Mouse (Mus musculus) MEL (cell line): ENCODE data around the gene Itgb2. TPM values are rescaled to one million over a fixed set of nuclear protein-coding genes. Genes with fewer than 3 reads are reported as not detected.

ENCODE experiments used
- DNase-seq: peaks from one replicate; pipeline ENCODE4 v3.0.0; 2011; ENCODE audit warnings: low read depth, low spot score
- H3K27ac ChIP-seq: 2 replicates; pipeline ENCODE4 v1.5.1; 2012; ENCODE audit warnings: low read depth, mild to moderate bottlenecking, control low read depth, low read length, moderate library complexity; ENCODE audit not compliant: control insufficient read depth
- H3K27me3 ChIP-seq, 2 experiments: fragments of 150-350 bp in 1 of 2; sonication (generic) in 1 of 2; 2 replicates each; pipeline ENCODE4 v1.6.1; 2012; ENCODE audit warnings: low read length in 2 of 2, mild to moderate bottlenecking in 2 of 2, improper control_type of control experiment in 1 of 2, moderate library complexity in 1 of 2; ENCODE audit not compliant: insufficient read depth in 2 of 2, control insufficient read depth in 1 of 2
- H3K36me3 ChIP-seq, 2 experiments: 2 replicates each; pipeline ENCODE4 v1.6.1; 2012 to 2014; ENCODE audit warnings: low read length in 2 of 2, improper control_type of control experiment in 1 of 2, inconsistent platforms in 1 of 2, mild to moderate bottlenecking in 1 of 2; ENCODE audit not compliant: insufficient read depth in 2 of 2, control insufficient read depth in 1 of 2
- H3K4me1 ChIP-seq, 2 experiments: fragments of 150-350 bp in 1 of 2; sonication (generic) in 1 of 2; 2 replicates each; pipeline ENCODE4 v1.6.1; 2012; ENCODE audit warnings: low read length in 2 of 2, improper control_type of control experiment in 1 of 2, mild to moderate bottlenecking in 1 of 2; ENCODE audit not compliant: insufficient read depth in 2 of 2, control insufficient read depth in 1 of 2
- H3K4me3 ChIP-seq, 2 experiments: fragments of 150-350 bp in 1 of 2; sonication (generic) in 1 of 2; 2 replicates each; pipeline ENCODE4 v1.5.1; 2012; ENCODE audit warnings: low read depth in 2 of 2, low read length in 2 of 2, mild to moderate bottlenecking in 2 of 2, moderate library complexity in 2 of 2, control low read depth in 1 of 2, improper control_type of control experiment in 1 of 2; ENCODE audit not compliant: control insufficient read depth in 1 of 2, insufficient read depth in 1 of 2
- H3K79me2 ChIP-seq: 2 replicates; pipeline ENCODE4 v1.6.1; 2012; ENCODE audit warnings: mild to moderate bottlenecking, low read length, moderate library complexity; ENCODE audit not compliant: control insufficient read depth, poor library complexity, insufficient read depth
- H3K9ac ChIP-seq: 2 replicates; pipeline ENCODE4 v1.6.1; 2012; ENCODE audit warnings: low read depth, mild to moderate bottlenecking, control low read depth, low read length, moderate library complexity; ENCODE audit not compliant: control insufficient read depth, poor library complexity, severe bottlenecking
- H3K9me3 ChIP-seq: fragments of 150-350 bp; sonication (generic); replicated peaks from 2 replicates; pipeline ENCODE4 v1.6.1; 2012; ENCODE audit warnings: mild to moderate bottlenecking, low read length, improper control_type of control experiment, moderate library complexity; ENCODE audit not compliant: insufficient read depth
- BHLHE40 ChIP-seq: IDR thresholded peaks from 2 replicates; pipeline ENCODE4 v1.6.1; 2012; ENCODE audit warnings: low read depth, mild to moderate bottlenecking, inconsistent platforms, low read length, improper control_type of control experiment, borderline replicate concordance
- CHD2 ChIP-seq: IDR thresholded peaks from 2 replicates; pipeline ENCODE4 v1.6.1; 2011; ENCODE audit warnings: low read length, improper control_type of control experiment
- CTCF ChIP-seq, 3 experiments: IDR thresholded peaks in 2 of 3; conservative IDR thresholded peaks in 1 of 3; 2 replicates each; pipeline ENCODE4 v1.5.1; 2011 to 2012; ENCODE audit warnings: low read length in 3 of 3, low read depth in 2 of 3, mild to moderate bottlenecking in 2 of 3, improper control_type of control experiment in 1 of 3, inconsistent platforms in 1 of 3, mixed read lengths in 1 of 3, moderate library complexity in 1 of 3; ENCODE audit not compliant: control insufficient read depth in 1 of 3, insufficient read depth in 1 of 3, poor library complexity in 1 of 3, severe bottlenecking in 1 of 3
- ELF1 ChIP-seq: IDR thresholded peaks from 2 replicates; pipeline ENCODE4 v1.6.1; 2014; ENCODE audit warnings: low read depth, mild to moderate bottlenecking, inconsistent platforms, low read length, improper control_type of control experiment, moderate library complexity
- EP300 ChIP-seq, 2 experiments: IDR thresholded peaks; 2 replicates each; pipeline ENCODE4 v1.6.1; 2011; ENCODE audit warnings: improper control_type of control experiment in 2 of 2, low read length in 2 of 2, low read depth in 1 of 2, mild to moderate bottlenecking in 1 of 2
- HCFC1 ChIP-seq: IDR thresholded peaks from 2 replicates; pipeline ENCODE4 v1.6.1; 2012; ENCODE audit warnings: low read depth, mild to moderate bottlenecking, inconsistent platforms, low read length, improper control_type of control experiment, moderate library complexity
- MAFK ChIP-seq: IDR thresholded peaks from 2 replicates; pipeline ENCODE4 v1.6.1; 2011; ENCODE audit warnings: low read depth, mild to moderate bottlenecking, low read length, improper control_type of control experiment, borderline replicate concordance
- MAX ChIP-seq: IDR thresholded peaks from 2 replicates; pipeline ENCODE4 v1.6.1; 2011; ENCODE audit warnings: low read length, improper control_type of control experiment
- MEF2A ChIP-seq: IDR thresholded peaks from 2 replicates; pipeline ENCODE4 v1.6.1; 2014; ENCODE audit warnings: low read depth, mild to moderate bottlenecking, inconsistent platforms, low read length, improper control_type of control experiment; ENCODE audit not compliant: poor library complexity, insufficient replicate concordance, severe bottlenecking; ENCODE audit errors: extremely low read depth
- MXI1 ChIP-seq: IDR thresholded peaks from 2 replicates; pipeline ENCODE4 v1.6.1; 2011; ENCODE audit warnings: mild to moderate bottlenecking, low read depth, low read length, improper control_type of control experiment
- MYC ChIP-seq: IDR thresholded peaks from 2 replicates; pipeline ENCODE4 v1.6.1; 2011; ENCODE audit warnings: low read depth, mild to moderate bottlenecking, low read length, improper control_type of control experiment, moderate library complexity
- NRF1 ChIP-seq: IDR thresholded peaks from 2 replicates; pipeline ENCODE4 v1.6.1; 2014; ENCODE audit warnings: low read depth, mild to moderate bottlenecking, inconsistent platforms, low read length, improper control_type of control experiment, moderate library complexity; ENCODE audit not compliant: poor library complexity, insufficient read depth, severe bottlenecking
- POLR2A ChIP-seq, 2 experiments: IDR thresholded peaks; 2 replicates each; pipeline ENCODE4 v1.6.1; 2011 to 2012; ENCODE audit warnings: low read length in 2 of 2, mild to moderate bottlenecking in 2 of 2, control low read depth in 1 of 2, improper control_type of control experiment in 1 of 2, low read depth in 1 of 2, moderate library complexity in 1 of 2; ENCODE audit not compliant: control insufficient read depth in 1 of 2, insufficient read depth in 1 of 2, poor library complexity in 1 of 2
- POLR2AphosphoS5 ChIP-seq: IDR thresholded peaks from 2 replicates; pipeline ENCODE4 v1.6.1; 2012; ENCODE audit warnings: low read depth, borderline replicate concordance, mild to moderate bottlenecking, inconsistent platforms, low read length, moderate library complexity, mixed read lengths
- RAD21 ChIP-seq: IDR thresholded peaks from 2 replicates; pipeline ENCODE4 v1.6.1; 2011; ENCODE audit warnings: mild to moderate bottlenecking, low read depth, low read length, improper control_type of control experiment
- SMC3 ChIP-seq: IDR thresholded peaks from 2 replicates; pipeline ENCODE4 v1.6.1; 2011; ENCODE audit warnings: low read depth, low read length, improper control_type of control experiment
- TBP ChIP-seq: IDR thresholded peaks from 2 replicates; pipeline ENCODE4 v1.8.0; 2011; ENCODE audit warnings: low read depth, low read length, improper control_type of control experiment
- UBTF ChIP-seq: IDR thresholded peaks from 2 replicates; pipeline ENCODE4 v1.6.1; 2012; ENCODE audit warnings: low read depth, mild to moderate bottlenecking, inconsistent platforms, low read length, improper control_type of control experiment, moderate library complexity, borderline replicate concordance; ENCODE audit not compliant: insufficient read depth
- USF1 ChIP-seq: IDR thresholded peaks from 2 replicates; pipeline ENCODE4 v1.6.1; 2014; ENCODE audit warnings: low read depth, mild to moderate bottlenecking, inconsistent platforms, low read length, improper control_type of control experiment, moderate library complexity
- USF2 ChIP-seq, 2 experiments: IDR thresholded peaks; 2 replicates each; pipeline ENCODE4 v1.6.1; 2011 to 2012; ENCODE audit warnings: improper control_type of control experiment in 2 of 2, low read length in 2 of 2, borderline replicate concordance in 1 of 2, inconsistent platforms in 1 of 2, low read depth in 1 of 2, mild to moderate bottlenecking in 1 of 2; ENCODE audit not compliant: insufficient read depth in 1 of 2
- ZC3H11A ChIP-seq: IDR thresholded peaks from 2 replicates; pipeline ENCODE4 v1.6.1; 2012; ENCODE audit warnings: low read depth, mild to moderate bottlenecking, inconsistent platforms, low read length, improper control_type of control experiment
- ZKSCAN1 ChIP-seq: IDR thresholded peaks from 2 replicates; pipeline ENCODE4 v1.6.1; 2012; ENCODE audit warnings: low read depth, mild to moderate bottlenecking, inconsistent platforms, low read length, improper control_type of control experiment, moderate library complexity
- ZMIZ1 ChIP-seq: IDR thresholded peaks from 2 replicates; pipeline ENCODE4 v1.6.1; 2012; ENCODE audit warnings: low read depth, mild to moderate bottlenecking, inconsistent platforms, low read length, improper control_type of control experiment, moderate library complexity
- ZNF384 ChIP-seq: IDR thresholded peaks from 2 replicates; pipeline ENCODE4 v1.6.1; 2012; ENCODE audit warnings: low read depth, mild to moderate bottlenecking, inconsistent platforms, low read length, improper control_type of control experiment
- polyA plus RNA-seq, 2 experiments: library from polyadenylated mRNA; stranded (reverse) in 1 of 2; unstranded in 1 of 2; fragments of >175 nt in 1 of 2; fragments of >200 nt in 1 of 2; gene quantifications; 2 replicates each; pipeline versions ENCODE4 v1.2.1 to v1.2.4; 2012; ENCODE audit warnings: low replicate concordance in 2 of 2, low read depth in 1 of 2; ENCODE audit not compliant: insufficient read length in 2 of 2, insufficient read depth in 1 of 2, missing spikeins in 1 of 2
- total RNA-seq: library from RNA; depleted of rRNA; stranded (reverse); fragments of 300-350 nt; gene quantifications from 2 replicates; pipeline ENCODE4 v1.2.3, GENCODE M21; 2012

Gene Itgb2
- total and polyA plus RNA-seq, 3 experiments, result 36.9 to 45.8 TPM; not detected in 1

GRCm38 (mm10) chr10:77587091-77587775 is 57.2 kb downstream of the Itgb2 start (continued):
- TF ChIP-seq UBTF (no peak), CTCF (IDR thresholded peaks at IDR 0.05 in 2 of 3, conservative IDR thresholded peaks at IDR 0.05 in 1 of 3; ENCODE audit: control insufficient read depth in 1 of 3, insufficient read depth in 1 of 3, low read depth in 2 of 3, low read length in 3 of 3, poor library complexity in 1 of 3, severe bottlenecking in 1 of 3) (no peak)

- H3K4me1 ChIP-seq, result peaks cover 15 to 21% of the 10 kb centered on the region in 2 experiments
- no peak overlapping the region for H3K27ac ChIP-seq
- DNase-seq, result no peak
- no peak overlapping the region for H3K9ac ChIP-seq
- peaks cover 8% of the 10 kb centered on the region for H3K79me2 ChIP-seq
- no peaks in the 10 kb centered on the region for H3K9me3 ChIP-seq
- H3K4me3 ChIP-seq, result no peak overlapping the region
- no peak for TF ChIP-seq MEF2A
- TF ChIP-seq BHLHE40, result no peak
- no peak for TF ChIP-seq USF2 (IDR thresholded peaks at IDR 0.05; ENCODE audit: borderline replicate concordance in 1 of 2, insufficient read depth in 1 of 2, low read depth in 1 of 2, low read length in 2 of 2)
- no peak for TF ChIP-seq MAFK
- no peak for TF ChIP-seq ELF1
- TF ChIP-seq NRF1, result no peak
- TF ChIP-seq MYC, result no peak
- TF ChIP-seq TBP, result no peak
- TF ChIP-seq MAX, result no peak
- no peak for TF ChIP-seq ZMIZ1
- H3K27me3 ChIP-seq, result no peaks in the 10 kb centered on the region
- peaks cover 4 to 14% of the 10 kb centered on the region in 2 experiments; a peak in 3 of 4 replicates for H3K36me3 ChIP-seq
These were observed 58.0 kb downstream of the Itgb2 start for GRCm38 (mm10) chr10:77588036-77588435.

GRCm38 (mm10) chr10:77589117-77589516 is 59.1 kb downstream of the Itgb2 start:
- DNase-seq, result peak; percentile 75
- Histone ChIP-seq H3K27ac (peak overlapping the region; percentile 55), H3K27me3 (no peaks in the 10 kb centered on the region), H3K4me3 (no peak overlapping the region), H3K9ac (0 out of 2 replicates have a peak overlapping the region, but pooled peaks have one; percentile 5), H3K4me1 (peaks cover 8 to 10% of the 10 kb centered on the region in 2 experiments), H3K79me2 (peaks cover 5% of the 10 kb centered on the region), H3K36me3 (peaks cover 5 to 9% of the 10 kb centered on the region in 2 experiments), H3K9me3 (no peaks in the 10 kb centered on the region)
- no peak for TF ChIP-seq SMC3
- TF ChIP-seq RAD21, result no peak
- no peak for TF ChIP-seq CTCF (IDR thresholded peaks at IDR 0.05 in 2 of 3, conservative IDR thresholded peaks at IDR 0.05 in 1 of 3; ENCODE audit: control insufficient read depth in 1 of 3, insufficient read depth in 1 of 3, low read depth in 2 of 3, low read length in 3 of 3, poor library complexity in 1 of 3, severe bottlenecking in 1 of 3)
- no peak for TF ChIP-seq ZC3H11A
- TF ChIP-seq MAX, result no peak
- TF ChIP-seq CHD2, result no peak
- TF ChIP-seq UBTF, result no peak
- TF ChIP-seq MEF2A, result no peak
- TF ChIP-seq MXI1, result peak; percentile 35; the same call in 1 of the 2 replicates
- peak in 1 of 2 experiments; percentile 24; a peak in 1 of 4 replicates for TF ChIP-seq EP300 (IDR thresholded peaks at IDR 0.05; ENCODE audit: low read depth in 1 of 2, low read length in 2 of 2)
- no peak for TF ChIP-seq POLR2A (IDR thresholded peaks at IDR 0.05; ENCODE audit: control insufficient read depth in 1 of 2, insufficient read depth in 1 of 2, low read depth in 1 of 2, low read length in 2 of 2, poor library complexity in 1 of 2)
- 0 out of 2 replicates have a peak, but pooled peaks have one; percentile 21 for TF ChIP-seq NRF1
- no peak for TF ChIP-seq TBP
- TF ChIP-seq USF1, result no peak
- no peak for TF ChIP-seq ELF1
- TF ChIP-seq HCFC1, result peak; percentile 32; the same call in 1 of the 2 replicates
- no peak for TF ChIP-seq MAFK
- no peak for TF ChIP-seq POLR2AphosphoS5
- TF ChIP-seq ZNF384, result no peak
- TF ChIP-seq USF2 (IDR thresholded peaks at IDR 0.05; ENCODE audit: borderline replicate concordance in 1 of 2, insufficient read depth in 1 of 2, low read depth in 1 of 2, low read length in 2 of 2), result no peak
- no peak for TF ChIP-seq ZKSCAN1
